Mouse (Mus musculus): ENCODE results near the gene Rb1.

- TF ChIP-seq CTCF (IDR thresholded peaks at IDR 0.05; ENCODE audit: control insufficient read depth, insufficient read depth, insufficient read length) (no peak), MAX (IDR thresholded peaks at IDR 0.05) (no peak)
Measured at GRCm38 (mm10) chr14:73231286-73231982, 94.2 kb downstream of the Rb1 start.

Data from C2C12 (cell line).